Mouse (Mus musculus): Measurements from ENCODE around the gene Kctd10.

The Kctd10 gene

GRCm38 (mm10) chr5:114347005-114347404 lies 33.3 kb downstream of the Kctd10 start:
- DNase-seq (ENCODE audit: low read depth, low spot score) = no peak

DNA sequence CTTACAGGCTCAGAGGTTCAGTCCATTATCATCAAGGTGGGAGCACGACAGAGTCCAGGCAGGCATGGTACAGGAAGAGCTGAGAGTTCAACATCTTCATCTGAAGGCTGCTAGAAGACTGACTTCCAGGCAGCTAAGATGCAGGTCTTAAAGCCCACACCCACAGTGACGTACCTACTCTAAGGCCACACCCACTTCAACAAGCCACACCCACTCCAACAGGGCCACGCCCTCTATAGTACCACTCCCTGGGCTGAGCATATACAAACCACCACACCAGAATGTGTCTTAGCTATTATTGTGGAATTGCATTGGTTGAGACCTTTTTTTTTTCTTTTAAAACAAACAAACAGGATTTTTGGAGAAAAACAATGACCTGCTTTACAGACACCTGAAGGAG lies 34.8 kb downstream of the Kctd10 start:
- peak; percentile 90 for DNase-seq (ENCODE audit: low read depth, low spot score)

GRCm38 (mm10) chr5:114343612-114344011 lies 36.7 kb downstream of the Kctd10 start:
- peak; percentile 33 for DNase-seq (ENCODE audit: low read depth, low spot score)

DNA sequence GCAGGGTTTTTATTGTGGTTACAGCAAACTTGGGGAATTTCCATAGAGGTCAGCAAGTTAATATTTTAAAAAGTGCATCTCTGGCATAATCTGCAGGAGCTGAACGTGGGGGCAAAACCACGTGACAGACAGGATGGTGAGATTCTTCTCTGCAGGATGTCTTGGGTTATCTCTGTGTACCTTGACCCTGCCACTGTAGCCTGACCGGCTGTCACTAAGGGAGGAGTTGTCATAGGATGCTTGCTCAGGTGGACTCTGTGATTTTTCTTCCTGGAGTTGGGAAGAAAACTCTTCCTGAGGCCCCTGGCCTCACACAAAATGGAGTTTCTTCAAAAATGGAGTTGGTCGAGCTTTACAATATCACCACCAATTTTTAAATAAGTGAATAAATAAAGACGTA lies 37.3 kb downstream of the Kctd10 start:
- DNase-seq (ENCODE audit: low read depth, low spot score) = no peak

GRCm38 (mm10) chr5:114323791-114324507 lies 56.4 kb downstream of the Kctd10 start:
- DNase-seq (ENCODE audit: low read depth, low spot score) = peak; percentile 62

- peak; percentile 36 for DNase-seq (ENCODE audit: low read depth, low spot score)
Measured at GRCm38 (mm10) chr5:114323105-114323790, 57.1 kb downstream of the Kctd10 start.

Measured in ZHBTc4 (cell line).